Mouse (Mus musculus) cerebellum, postnatal 36 days (tissue): ENCODE data around the gene Kirrel3.

Source experiments
- DNase-seq, 2 experiments: peaks; one replicate each; pipeline ENCODE4 v3.0.0; 2021 to 2022; ENCODE audit warnings: mixed read lengths in 2 of 2

Kirrel3 gene

GRCm38 (mm10) chr9:35039846-35040245, 554.2 kb downstream of the Kirrel3 start:
- no peak for DNase-seq

GRCm38 (mm10) chr9:35041493-35041892, 555.8 kb downstream of the Kirrel3 start:
- DNase-seq, result no peak

GRCm38 (mm10) chr9:35043619-35044018, 557.9 kb downstream of the Kirrel3 start:
- no peak for DNase-seq

- DNase-seq, result no peak
These were observed 558.8 kb downstream of the Kirrel3 start for GRCm38 (mm10) chr9:35044458-35044857.

GRCm38 (mm10) chr9:35045031-35045531, 559.4 kb downstream of the Kirrel3 start:
- DNase-seq, result no peak

GRCm38 (mm10) chr9:35045756-35046155, 560.1 kb downstream of the Kirrel3 start:
- no peak for DNase-seq

GRCm38 (mm10) chr9:35048449-35048848, 562.8 kb downstream of the Kirrel3 start:
- no peak for DNase-seq

- DNase-seq, result no peak
These were observed 564.3 kb downstream of the Kirrel3 start for GRCm38 (mm10) chr9:35049891-35050527.

- peak in 1 of 2 experiments; percentile 0 for DNase-seq
These were observed 565.2 kb downstream of the Kirrel3 start for GRCm38 (mm10) chr9:35050701-35051454.

- peak in 1 of 2 experiments; percentile 2 for DNase-seq
These were observed 566.0 kb downstream of the Kirrel3 start for GRCm38 (mm10) chr9:35051666-35052065.

- no peak for DNase-seq
These were observed 567.0 kb downstream of the Kirrel3 start for GRCm38 (mm10) chr9:35052671-35053070.

GRCm38 (mm10) chr9:35053081-35053480, 567.4 kb downstream of the Kirrel3 start:
- peak in 1 of 2 experiments; percentile 1 for DNase-seq

- DNase-seq, result peak in 1 of 2 experiments; percentile 1
These were observed 568.0 kb downstream of the Kirrel3 start for GRCm38 (mm10) chr9:35053669-35054068.

GRCm38 (mm10) chr9:35055528-35056330, 570.0 kb downstream of the Kirrel3 start:
- peak in 1 of 2 experiments; percentile 1 for DNase-seq

GRCm38 (mm10) chr9:35056611-35057010, 570.9 kb downstream of the Kirrel3 start:
- DNase-seq, result peak in 1 of 2 experiments; percentile 1

GRCm38 (mm10) chr9:35057631-35058030, 571.9 kb downstream of the Kirrel3 start:
- DNase-seq, result peak in 1 of 2 experiments; percentile 1

GRCm38 (mm10) chr9:35058186-35058585, 572.5 kb downstream of the Kirrel3 start:
- DNase-seq, result peak in 1 of 2 experiments; percentile 1

- DNase-seq, result peak in 1 of 2 experiments; percentile 54
These were observed 573.1 kb downstream of the Kirrel3 start for GRCm38 (mm10) chr9:35058596-35059354.

GRCm38 (mm10) chr9:35059881-35060280, 574.2 kb downstream of the Kirrel3 start:
- peak in 1 of 2 experiments; percentile 2 for DNase-seq

- peak; percentile 14 to 46 for DNase-seq
These were observed 575.8 kb downstream of the Kirrel3 start for GRCm38 (mm10) chr9:35061446-35061845.
